Mouse (Mus musculus): ENCODE data around the gene Ttc25. TPM values are rescaled to one million over a fixed set of nuclear protein-coding genes. Genes with fewer than 3 reads are reported as not detected.
"Not testable (repeated sequence)": the region's sequence is repeated elsewhere in the genome, so short reads cannot be mapped to it uniquely, and the experiment has no call there.

The Ttc25 gene
- polyA plus RNA-seq, 3 experiments from 2014 or later = 0.15 to 0.21 TPM; not detected in 1

DNA sequence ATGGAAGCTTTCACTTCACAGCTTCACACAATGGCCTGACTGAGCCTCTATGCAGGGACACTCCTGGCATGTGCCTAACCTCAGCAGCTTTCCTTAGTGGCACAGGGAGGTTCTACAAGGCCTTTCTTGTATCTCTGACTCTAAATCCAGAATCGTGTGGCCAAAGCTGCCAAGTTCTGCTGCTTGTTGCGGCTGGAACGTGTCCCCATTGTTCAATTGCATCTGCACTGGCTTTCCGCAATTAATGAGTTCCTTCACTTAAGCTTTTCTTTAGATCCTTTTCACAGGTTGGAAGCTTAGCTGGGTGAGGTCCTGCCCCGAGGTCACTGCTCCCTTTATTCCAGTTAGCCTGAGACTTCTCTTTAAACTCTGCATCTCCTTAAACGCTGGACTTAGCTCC, 11.5 kb upstream of the Ttc25 start:
- no peak for ATAC-seq

DNA sequence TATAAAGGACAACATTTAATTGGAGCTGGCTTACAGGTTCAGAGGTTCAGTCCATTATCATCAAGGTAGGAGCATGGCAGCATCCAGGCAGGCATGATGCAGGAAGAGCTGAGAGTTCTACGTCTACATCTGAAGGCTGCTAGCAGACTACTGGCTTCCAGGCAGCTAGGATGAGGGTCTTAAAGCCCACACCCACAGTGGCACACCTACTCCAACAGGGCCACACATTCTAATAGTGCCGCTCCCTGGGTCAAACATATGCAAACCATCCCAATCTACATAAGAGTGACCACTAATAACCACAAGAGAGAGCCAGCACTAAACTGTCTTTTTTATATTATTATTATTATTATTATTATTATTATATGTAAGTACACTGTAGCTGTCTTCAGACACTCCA, 11.0 kb upstream of the Ttc25 start:
- not testable (repeated sequence) for ATAC-seq

DNA sequence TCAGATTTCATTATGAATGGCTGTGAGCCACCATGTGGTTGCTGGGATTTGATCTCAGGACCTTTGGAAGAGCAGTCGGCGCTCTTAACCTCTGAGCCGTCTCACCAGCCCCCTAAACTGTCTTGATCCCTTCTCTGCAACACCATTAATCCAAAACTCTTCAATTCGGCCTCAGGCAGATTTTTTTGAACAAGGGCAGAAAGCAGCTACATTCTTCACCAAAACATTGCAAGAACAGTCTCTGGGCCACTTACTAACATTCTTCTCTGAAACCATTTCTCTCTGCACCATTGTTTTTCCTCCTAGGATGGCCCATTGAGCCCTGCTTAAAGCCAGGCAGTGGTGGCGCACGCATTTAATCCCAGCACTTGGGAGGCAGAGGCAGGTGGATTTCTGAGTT, 10.6 kb upstream of the Ttc25 start:
- not testable (repeated sequence) for ATAC-seq

DNA sequence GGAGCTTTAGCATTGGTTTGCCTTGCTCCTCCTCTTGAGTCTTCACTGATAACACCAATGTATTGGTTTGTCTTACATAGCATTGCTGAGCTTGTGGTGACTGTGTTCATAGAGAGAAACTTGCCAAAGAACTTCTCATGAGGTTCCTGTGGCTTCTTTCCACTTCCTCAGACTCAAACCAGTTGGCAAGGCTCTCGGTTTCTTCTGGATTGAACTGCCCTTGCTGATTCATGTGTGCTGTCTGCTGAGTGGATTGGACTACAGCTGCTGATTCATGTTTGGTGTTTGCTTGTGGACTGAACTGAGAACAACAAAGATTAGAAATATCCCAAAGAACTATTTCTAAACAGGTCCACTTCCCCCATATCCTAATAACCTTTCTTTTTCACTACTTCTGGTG, 9.4 kb upstream of the Ttc25 start:
- no peak for ATAC-seq

DNA sequence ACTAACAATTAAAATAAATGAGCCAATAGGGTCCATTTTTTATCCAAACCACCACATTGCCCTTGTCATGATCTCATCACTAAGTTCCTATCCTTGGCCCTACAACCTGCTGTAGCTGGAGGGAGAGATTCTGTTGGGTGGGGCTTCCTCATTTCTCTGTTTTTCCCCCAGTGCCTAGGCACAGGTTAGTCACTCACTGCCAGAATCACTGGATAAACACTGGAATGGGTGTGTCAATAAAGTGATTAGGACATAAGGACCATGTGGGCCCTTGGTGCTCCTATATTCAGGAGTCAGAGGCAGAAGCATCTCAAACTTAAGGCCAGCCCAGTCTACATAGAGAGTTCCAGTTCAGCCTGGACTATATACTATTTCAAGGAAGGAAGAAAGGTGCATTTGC, 8.9 kb upstream of the Ttc25 start:
- ATAC-seq = no peak

DNA sequence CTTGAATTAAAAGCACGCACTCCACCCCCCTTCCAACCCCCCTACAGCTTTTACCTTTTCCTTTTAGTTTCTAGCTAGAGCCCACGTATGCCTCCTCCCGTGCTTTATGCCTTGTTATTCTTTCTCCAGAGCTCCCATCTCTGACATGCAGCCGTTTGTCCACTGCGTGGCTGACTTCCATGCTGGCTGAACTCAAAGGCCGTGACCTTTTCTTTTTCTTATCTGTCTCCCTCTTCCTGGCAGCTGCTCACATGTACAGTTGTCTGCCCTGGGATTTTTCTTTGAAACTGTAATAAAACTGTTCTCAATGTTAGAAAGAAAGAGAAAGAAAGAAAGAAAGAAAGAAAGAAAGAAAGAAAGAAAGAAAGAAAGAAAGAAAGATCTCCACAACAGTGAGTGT, 4.4 kb upstream of the Ttc25 start:
- ATAC-seq = no peak

DNA sequence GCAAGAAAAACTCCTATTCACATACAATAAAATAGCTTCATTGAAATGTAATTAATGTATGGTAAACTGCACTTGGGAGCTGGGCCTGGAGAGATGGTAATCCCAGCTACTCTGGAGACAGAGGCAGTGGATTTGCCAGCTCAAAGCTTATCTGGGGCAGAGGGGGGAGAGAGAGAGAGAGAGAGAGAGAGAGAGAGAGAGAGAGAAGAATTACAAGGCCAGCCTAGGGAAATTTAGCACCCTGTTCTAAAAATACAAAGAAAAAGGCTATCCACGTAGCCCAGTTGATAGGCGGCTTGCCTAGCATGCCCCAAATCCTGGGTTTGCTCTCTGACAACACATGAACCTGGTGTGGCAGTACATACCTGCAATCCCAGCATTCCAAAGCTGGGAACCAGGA, 3.8 kb upstream of the Ttc25 start:
- no peak for ATAC-seq

DNA sequence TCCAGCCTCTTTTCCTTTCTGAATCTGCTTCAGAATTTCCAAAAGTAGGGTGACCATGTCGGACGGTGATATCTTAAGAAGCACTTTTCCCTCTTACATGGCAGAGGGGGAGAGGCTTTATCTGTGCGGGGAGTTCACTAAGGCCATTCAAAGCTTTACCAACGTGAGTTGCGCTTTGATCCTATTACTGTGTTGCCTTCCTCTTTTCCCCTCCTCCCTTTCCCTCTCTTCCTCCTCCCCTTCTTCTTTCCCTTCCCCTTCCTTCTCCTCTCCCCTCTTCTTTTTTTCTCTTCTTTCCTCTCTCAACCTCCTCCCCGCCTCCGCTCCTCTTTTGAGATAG, 309 bp downstream of the Ttc25 start:
- ATAC-seq = no peak

DNA sequence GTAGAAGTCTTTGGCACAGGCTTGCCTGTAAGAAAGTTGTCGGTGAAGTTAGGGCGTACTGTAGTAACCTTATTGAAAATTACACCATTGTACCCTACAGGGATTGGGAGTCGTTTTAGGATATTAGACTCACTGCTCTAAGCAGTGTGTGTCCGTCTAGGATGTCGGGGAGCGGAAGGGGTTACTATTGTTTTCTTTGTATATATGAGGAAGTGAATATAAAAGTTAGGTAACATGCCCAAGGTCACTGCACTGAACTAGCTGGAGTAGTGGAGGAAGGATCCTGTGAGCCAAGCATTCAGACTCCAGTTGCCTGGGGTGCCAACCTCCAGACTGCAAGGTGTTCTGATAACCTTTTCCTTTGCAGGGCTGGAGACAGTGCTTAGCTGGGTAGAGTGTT, 1.5 kb downstream of the Ttc25 start:
- ATAC-seq = no peak

DNA sequence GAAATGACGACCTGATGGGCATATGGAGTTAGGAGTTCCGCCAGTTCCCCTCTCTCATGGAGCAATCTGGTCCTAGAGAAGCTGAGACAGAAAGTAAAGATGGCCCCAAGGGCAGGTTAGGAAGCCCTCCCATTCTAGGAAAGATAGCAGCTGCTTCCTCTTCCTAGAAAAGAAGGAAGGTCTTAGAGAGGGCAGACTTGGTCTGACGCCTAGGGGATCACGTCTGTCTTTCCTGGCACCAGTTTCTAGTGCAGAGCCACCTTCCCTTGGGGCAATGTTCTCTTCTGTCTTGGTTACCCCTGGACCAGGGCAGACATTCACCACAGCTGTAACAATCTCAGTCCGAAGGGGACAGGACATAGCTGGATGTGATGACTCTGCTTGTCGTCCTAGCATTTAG, 2.7 kb downstream of the Ttc25 start:
- ATAC-seq = no peak

DNA sequence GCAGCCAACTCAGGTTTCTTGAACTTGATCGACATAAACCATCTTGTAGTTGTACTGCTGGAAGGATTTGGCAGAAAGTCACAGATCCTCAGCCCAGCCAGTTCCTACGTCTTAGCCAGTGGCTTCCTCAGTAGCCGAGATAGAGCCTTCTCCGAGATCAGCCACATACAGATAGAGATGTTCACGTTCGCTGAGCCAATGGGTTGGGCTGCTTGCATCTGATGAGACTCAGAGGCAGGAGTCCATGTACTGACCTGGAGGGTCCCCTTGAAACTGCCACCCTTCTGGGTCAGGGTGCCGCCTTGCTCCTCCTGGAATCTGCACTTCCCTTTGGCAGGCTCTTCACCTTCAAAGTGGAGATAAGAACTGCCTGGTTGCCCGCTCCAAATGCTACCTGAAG, 4.1 kb downstream of the Ttc25 start:
- ATAC-seq = no peak

DNA sequence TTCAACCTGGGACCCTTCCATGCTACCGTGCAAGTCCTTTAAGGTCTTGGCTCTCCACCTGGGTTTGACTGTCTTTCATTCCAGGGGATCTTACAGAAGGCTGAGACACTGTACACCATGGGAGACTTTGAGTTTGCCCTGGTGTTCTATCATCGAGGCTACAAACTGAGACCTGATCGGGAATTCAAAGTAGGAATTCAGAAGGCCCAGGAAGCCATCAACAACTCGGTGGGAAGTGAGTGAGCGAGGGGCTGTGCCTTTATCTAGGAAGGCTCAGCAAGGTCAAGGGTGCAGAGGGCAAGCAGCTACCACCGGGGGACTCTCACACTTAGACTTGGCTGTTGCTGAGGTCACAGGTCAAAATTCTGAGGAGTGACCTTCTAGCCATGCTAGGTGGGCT, 4.7 kb downstream of the Ttc25 start:
- no peak for ATAC-seq

DNA sequence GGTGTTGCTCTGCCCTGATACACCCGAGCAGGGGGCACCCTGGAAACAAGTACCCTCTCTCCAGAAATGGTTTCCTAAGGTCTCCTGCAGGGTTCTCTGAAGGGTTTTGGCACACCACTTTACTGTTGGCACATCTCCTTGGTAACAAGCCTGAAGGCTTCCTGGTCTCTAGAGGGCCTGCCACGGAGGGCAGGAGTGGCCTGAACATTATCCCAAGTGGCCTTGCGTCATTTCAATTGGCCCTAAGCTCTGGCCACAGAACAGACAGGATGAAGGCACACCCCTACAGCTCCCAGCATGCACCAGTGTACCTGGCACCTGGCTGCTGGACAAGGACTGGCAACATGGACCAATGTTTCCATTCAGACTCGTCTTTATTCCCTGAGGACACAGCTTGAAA, 7.4 kb downstream of the Ttc25 start:
- ATAC-seq = no peak

DNA sequence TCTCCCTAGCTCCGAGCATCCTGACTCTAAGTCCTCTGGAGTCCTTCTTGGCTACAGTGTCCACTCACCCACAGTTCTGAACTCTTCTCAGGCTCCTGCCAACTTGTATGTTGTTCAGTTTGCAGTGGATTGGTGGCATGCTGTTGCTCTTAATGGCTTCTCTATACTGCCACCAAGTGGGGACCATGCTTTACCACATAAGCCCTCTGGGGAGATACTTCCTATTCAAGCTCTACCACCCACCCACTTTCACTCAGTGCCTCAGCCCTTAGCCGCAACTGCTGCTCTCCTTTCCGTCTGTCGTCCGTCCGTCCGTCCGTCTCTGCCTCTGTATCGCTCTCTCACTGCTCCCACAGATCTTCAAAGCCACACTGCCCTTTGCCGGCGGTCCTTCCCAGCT, 10.2 kb downstream of the Ttc25 start:
- ATAC-seq = peak; percentile 77

DNA sequence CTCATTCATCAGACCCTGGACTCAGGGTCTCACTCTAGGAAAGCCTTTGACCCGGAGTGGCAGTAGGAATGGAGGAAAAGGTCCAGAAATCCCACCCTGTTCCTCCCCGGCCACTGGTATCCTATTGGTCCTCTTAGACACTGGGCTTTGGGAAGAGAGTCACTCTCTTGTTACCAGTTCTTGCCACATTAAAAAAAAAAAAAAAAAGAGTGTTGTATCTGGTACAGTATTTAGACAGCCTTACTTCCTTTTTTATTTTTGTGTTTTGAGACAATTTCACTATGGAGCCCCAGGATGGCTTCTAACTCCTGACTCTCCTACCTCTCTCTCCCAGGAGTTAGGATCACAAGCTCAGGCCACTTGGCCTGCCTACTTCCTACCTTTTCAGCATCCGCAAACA, 12.2 kb downstream of the Ttc25 start:
- ATAC-seq = no peak

DNA sequence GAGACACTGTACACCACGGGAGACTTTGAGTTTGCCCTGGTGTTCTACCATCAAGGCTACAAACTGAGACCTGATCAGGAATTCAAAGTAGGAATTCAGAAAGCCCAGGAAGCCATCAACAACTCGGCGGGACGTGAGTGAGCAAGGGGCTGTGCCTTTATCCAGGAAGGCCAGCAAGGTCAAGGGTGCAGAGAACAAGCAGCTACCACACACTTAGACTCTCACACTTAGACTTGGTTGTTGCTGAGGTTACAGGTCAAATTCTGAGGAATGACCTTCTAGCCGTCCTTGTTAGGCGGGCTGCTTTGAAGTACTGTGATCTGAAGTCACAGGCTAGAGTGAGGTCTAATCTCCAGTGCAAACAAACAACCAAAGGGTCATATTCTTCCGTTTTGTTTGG, 14.1 kb downstream of the Ttc25 start:
- no peak for ATAC-seq

DNA sequence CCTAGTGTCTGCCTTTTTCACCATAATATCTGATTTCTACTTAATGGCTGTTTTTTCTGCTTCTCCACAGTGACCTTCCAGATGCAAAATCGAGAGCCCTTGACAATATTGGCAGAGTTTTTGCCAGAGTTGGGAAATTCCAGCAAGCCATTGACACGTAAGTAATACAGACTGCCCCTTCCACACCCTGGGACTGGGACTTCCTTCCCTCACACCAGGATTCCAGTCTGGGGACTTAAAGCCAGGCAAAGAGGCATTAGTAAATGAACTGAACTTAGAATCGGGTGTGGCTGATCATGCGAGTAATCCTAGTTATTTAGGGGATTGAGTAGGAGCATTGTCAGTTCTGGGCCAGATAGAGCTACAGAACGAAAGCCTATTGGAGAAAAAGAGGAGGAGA, 16.3 kb downstream of the Ttc25 start:
- ATAC-seq = no peak

DNA sequence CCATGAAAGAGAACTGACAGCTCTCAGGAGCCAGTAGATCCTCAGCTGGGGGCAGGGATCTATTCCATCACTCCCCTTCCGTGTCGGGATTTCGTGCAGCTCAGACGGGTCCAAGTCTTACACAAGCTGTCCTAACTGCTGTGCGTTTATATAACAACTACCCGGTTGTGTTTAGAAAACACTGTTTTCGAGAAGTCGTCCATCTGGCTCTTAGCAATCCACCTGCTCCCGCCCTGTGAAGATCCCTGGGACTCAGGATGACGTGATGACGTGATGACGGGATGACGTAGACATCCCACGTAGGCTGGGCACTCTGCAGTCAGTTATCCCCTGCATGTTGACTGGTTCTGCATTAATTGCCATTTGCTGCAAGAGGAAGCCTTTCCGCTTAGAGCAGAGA, 18.9 kb downstream of the Ttc25 start:
- no peak for ATAC-seq

DNA sequence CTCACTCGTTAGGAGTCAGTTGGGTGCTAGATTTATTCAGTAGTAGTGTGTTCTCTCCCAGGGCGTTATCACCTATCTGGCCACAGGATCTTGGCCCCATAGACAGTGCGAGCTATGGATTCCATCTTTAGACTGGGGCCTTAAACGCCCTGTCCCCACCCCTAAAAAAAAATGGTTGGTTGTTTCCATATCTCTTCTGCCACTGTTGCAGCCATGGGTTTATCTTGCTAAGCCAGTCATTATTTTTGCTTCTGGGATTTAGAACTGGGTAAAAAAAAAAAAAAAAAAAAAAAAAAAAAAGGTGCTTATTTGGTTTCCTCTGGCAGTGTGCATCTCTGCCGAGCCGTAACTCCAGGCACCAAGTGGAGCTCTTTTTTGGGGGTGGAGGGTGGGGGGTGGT, 19.3 kb downstream of the Ttc25 start:
- ATAC-seq = no peak

DNA sequence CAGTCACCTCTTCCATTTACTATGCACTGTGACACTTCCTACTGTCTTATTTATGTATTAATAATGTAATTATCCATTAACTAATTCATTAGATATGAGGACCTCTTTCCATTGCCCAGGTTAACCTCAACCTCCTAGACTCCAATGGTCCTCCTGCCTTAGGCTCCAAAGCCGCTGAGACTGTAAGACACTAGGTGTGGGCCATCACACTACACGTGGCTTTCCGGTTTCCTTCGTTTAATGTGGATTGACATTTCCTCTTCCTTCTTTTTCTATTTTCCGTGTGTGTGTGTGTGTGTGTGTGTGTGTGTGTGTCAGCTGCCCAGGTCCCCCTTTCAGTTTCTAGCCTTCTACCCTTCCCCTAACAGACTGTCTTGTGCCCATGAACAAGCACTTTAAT, 21.8 kb downstream of the Ttc25 start:
- ATAC-seq = no peak

DNA sequence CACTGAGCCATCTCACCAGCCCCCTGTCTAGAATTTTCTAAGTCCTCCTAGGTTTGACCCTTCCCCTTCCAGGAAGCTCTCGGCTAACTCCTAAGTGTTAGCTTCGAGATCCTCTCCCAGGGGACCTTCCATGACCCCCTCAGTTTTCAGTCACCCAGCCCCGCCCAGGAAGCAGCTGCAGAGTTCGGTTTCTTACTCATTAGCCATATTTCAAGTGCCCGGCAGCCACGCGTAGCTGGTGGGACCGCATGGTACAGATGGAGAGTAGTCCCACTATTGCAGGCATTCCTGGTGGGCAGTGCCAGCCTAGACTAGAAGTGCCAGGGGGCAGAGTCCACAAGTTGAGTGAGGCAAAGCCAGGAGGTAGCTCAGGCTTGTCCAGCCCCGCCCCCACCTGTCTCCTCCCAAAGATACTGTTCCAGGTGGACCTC, 22.4 kb downstream of the Ttc25 start:
- no peak for ATAC-seq

DNA sequence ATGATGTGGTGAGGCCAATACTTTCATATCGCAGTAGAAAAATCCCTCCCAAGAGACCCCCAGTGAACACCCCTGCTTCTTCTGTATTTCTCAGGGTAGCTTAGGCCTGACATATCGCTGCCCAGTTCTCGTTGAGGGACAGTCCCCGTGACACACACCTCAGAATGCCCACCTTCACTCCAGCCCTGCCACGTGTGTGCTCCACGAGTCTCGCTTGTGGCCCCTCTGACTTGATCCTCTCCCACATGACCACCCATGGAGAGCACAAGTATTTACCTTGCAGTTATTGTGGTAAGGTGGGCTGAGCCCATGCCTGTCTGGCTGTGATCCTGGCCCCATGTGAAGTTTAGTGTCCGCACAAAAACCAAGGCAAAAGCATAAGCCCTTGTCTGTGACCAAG, 23.3 kb downstream of the Ttc25 start:
- no peak for ATAC-seq

DNA sequence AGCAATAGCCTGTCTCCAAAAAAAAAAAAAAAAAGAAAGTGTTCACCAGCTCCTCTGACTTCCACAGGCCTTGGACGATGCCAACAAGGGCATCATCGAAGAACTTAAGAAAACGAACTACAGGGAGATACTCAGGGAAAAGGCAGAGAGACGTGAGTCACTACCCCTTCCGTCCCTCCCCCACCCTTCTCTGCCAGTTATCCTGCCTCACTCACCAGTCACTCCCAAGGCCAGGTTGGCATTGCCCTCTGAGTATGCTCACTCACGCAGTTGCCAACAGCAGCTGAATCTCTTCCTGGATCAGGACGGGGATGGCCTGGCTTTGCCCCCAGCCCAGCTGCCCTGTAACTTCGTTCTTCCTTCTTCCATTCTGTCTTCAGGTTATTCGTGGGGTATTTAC, 24.4 kb downstream of the Ttc25 start:
- ATAC-seq = no peak

DNA sequence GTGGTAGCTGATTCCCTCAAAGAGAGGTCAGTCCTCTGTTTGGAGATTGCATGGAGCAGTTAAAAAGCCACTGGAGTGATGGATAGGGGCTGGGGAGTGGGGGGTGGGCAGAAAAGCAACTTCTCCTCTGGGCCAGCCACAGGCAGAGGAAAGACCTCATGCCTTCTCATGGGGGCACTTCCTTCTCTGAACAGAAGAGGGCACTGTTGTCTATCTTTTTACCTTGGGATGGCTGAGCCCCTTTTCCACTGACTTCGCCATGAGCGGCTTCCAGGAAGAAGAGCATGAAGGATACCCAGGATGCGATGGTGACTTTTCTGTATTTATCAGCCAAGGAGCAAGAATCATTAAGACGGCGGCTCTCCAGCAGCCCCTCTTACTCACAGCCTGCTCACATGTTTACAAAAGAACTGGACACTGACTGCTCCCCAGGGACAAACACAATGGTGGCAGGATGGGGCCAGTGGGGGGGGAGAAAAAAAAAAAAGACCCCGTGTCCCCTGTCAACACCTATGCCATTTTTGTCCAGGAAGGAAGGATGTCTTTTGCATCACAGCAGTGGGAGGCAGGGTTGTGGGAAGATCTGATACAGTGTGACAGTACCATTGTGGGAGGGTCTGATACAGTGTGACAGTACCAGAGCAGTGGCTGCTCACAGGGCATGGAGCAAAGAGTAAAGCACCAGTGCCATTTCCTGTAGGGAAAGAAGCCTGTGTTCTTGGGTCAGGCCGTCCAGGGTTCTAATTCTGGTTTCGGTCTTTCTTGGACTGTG, 25.2 kb downstream of the Ttc25 start:
- ATAC-seq = no peak

DNA sequence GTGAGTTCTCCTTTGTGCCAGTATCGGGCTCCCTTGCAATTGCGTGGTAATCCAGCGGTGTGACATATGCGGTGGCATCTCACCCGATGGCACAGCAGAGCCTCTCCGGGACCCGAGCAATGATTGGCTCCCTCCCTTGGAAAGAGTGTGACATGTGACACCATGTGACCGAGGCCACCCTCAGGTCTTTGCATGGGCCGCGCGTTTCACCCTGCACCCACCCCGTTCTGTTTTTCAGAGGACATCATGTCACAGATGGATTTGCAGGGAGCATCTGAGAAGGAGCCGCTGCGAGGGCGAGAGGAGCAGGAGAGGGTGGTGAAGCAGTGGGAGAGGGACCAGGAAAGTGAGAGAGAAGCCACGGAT, 25.8 kb downstream of the Ttc25 start:
- ATAC-seq = no peak

DNA sequence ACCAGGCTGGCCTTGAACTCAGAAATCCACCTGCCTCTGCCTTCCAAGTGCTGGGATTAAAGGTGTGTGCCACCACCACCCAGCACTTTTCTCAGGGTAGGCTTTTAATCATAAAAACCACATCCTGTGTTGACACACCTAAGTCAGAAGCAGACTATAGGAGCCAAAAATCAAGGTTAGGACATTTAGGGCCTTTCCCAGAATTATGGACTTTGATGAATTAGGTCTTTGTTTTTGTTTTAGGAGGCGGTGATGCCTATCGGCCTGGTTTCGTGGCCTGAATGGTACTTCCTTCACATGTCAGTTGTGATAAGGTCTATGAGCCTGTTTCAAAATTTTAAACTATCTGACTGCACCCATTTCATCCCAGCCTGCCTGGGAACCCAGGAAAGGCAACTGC, 28.8 kb downstream of the Ttc25 start:
- peak; percentile 85 for ATAC-seq

Measured in inflammation-experienced regulatory T-cells, adult 6 months (primary cell).